11 mouse cellular contexts compared by ENCODE assay signal in the genomic region with DNA sequence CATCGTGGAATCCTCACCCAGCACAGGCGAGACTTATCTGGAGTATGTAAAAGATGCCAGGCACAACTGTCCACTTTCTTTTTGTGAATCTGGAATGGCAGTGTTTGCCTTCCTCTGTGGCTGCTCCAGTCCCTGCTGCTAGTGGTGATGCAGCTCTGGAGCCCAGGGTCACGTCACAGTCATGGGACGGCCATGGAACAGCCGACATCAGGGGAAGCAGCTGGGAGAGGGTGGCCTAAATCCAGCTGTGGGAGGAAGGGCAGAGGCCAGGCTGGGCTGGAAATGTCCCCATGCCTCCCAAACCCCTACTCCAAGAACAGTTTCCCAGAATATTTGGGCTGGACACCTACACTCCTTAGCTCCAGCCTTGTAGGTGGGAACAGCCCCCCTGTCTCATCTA. TPM values are rescaled to one million over a fixed set of nuclear protein-coding genes. Genes with fewer than 3 reads are reported as not detected.
DNase-seq lines count a peak whose midpoint lies in the region; ATAC-seq and TF ChIP-seq lines count a peak whose summit lies in the region.
"Had no signal": no experiment of that assay in that cellular context is flagged by ENCODE, and none has a peak within 500 bp of the region (broad histone marks: within the 10 kb centered on the region; RNA-seq: fewer than 3 reads in every experiment).

No protein-coding gene starts in this region.

- no peak for ATAC-seq in liver, embryonic 11.5 days (replicated peaks; ENCODE audit: low FRiP score)

- no peak overlapping the region for H3K9ac ChIP-seq in liver, embryonic 11.5 days (ENCODE audit: low read depth, low read length)
- H3K9ac ChIP-seq: liver, embryonic 13.5 days had no signal

- no peak overlapping the region for H3K4me2 ChIP-seq in liver, embryonic 11.5 days
- H3K4me2 ChIP-seq: liver, embryonic 13.5 days had no signal

- DNase-seq in gastrocnemius, adult 2 months = no peak
- DNase-seq in gastrocnemius, postnatal 25 days = no peak
- no peak for DNase-seq in lung, adult 2 months
- DNase-seq in lung, adult 18-20 months = no peak
- peak; percentile 47 to 57 for DNase-seq in heart, postnatal 10 days
- DNase-seq in liver, embryonic 11.5 days (ENCODE audit: low spot score) = no peak
- no peak for DNase-seq in cerebellum, adult 18-20 months
- DNase-seq: liver, embryonic 13.5 days; spleen, adult 18-20 months had no signal

- no peak for TF ChIP-seq CTCF in gastrocnemius, adult 2 months (IDR thresholded peaks at IDR 0.05)
- TF ChIP-seq CTCF in lung, adult 2 months (IDR thresholded peaks at IDR 0.05; ENCODE audit: insufficient read depth, low read length) = no peak
- no peak for TF ChIP-seq CTCF in small intestine, adult 2 months (IDR thresholded peaks at IDR 0.05; ENCODE audit: extremely low read depth, insufficient read length, insufficient replicate concordance, low read depth, low read length)

- H3K27ac ChIP-seq in gastrocnemius, adult 2 months = peak overlapping the region; percentile 54
- peak overlapping the region; percentile 47; the same call in 1 of the 2 replicates for H3K27ac ChIP-seq in small intestine, adult 2 months (ENCODE audit: insufficient read depth, low read depth, low read length)
- H3K27ac ChIP-seq in liver, embryonic 11.5 days (ENCODE audit: low read depth, low read length) = no peak overlapping the region
- H3K27ac ChIP-seq: liver, embryonic 13.5 days had no signal

- H3K4me1 ChIP-seq in lung, adult 2 months (ENCODE audit: control insufficient read depth, insufficient read depth, low read length) = peaks cover 15% of the 10 kb centered on the region
- H3K4me1 ChIP-seq in small intestine, adult 2 months (ENCODE audit: control insufficient read depth, insufficient read depth, insufficient read length, low read length) = peaks cover 11% of the 10 kb centered on the region; the same call in 1 of the 2 replicates
- peaks cover 21% of the 10 kb centered on the region for H3K4me1 ChIP-seq in liver, embryonic 11.5 days (replicated peaks; ENCODE audit: control insufficient read depth, insufficient read depth, low read length)

- peak; percentile 21; the same call in 1 of the 2 replicates for TF ChIP-seq POLR2A in lung, adult 2 months (IDR thresholded peaks at IDR 0.05; ENCODE audit: borderline replicate concordance, extremely low read depth, low read depth, low read length)
- TF ChIP-seq POLR2A in small intestine, adult 2 months (IDR thresholded peaks at IDR 0.05; ENCODE audit: low read depth, low read length) = no peak

- no peaks in the 10 kb centered on the region for H3K9me3 ChIP-seq in liver, embryonic 11.5 days (ENCODE audit: control insufficient read depth, low read length)
- H3K9me3 ChIP-seq: liver, embryonic 13.5 days; megakaryocyte, embryonic 14.5 days had no signal

- H3K27me3 ChIP-seq in small intestine, adult 2 months (ENCODE audit: control insufficient read depth, insufficient read depth, low read length) = no peaks in the 10 kb centered on the region
- H3K27me3 ChIP-seq in liver, embryonic 11.5 days (replicated peaks; ENCODE audit: control insufficient read depth, insufficient read depth, low read length) = no peaks in the 10 kb centered on the region
- H3K27me3 ChIP-seq: liver, embryonic 13.5 days had no signal

- 62% methylated on average over 5 of the region's 5 CpGs for WGBS in lung, adult 2 months
- 59% methylated on average over 5 of the region's 5 CpGs for WGBS in small intestine, adult 2 months
- 77% methylated on average over 5 of the region's 5 CpGs for WGBS in liver, embryonic 11.5 days

- intact Hi-C loops in gastrocnemius, adult 2 months (cut with DNase I) = no loop called here
- intact Hi-C loops in heart, postnatal 10 days (cut with DNase I) = no loop called here

- H3K4me3 ChIP-seq in gastrocnemius, adult 2 months = no peak overlapping the region
- H3K4me3 ChIP-seq in lung, adult 2 months (replicated peaks; ENCODE audit: extremely low read depth, low read depth, low read length) = no peak overlapping the region
- no peak overlapping the region for H3K4me3 ChIP-seq in small intestine, adult 2 months (ENCODE audit: low read depth, low read length)
- no peak overlapping the region for H3K4me3 ChIP-seq in liver, embryonic 11.5 days (ENCODE audit: low read depth, low read length)
- H3K4me3 ChIP-seq: liver, embryonic 13.5 days had no signal

- no peaks in the 10 kb centered on the region for H3K36me3 ChIP-seq in small intestine, adult 2 months (ENCODE audit: control insufficient read depth, insufficient read depth, low read length)
- no peaks in the 10 kb centered on the region for H3K36me3 ChIP-seq in liver, embryonic 11.5 days (ENCODE audit: control insufficient read depth, insufficient read depth, low read length)
- H3K36me3 ChIP-seq: liver, embryonic 13.5 days had no signal

RNA-seq across cellular contexts. Expression of gene Emid1, which starts 10.8 kb away (rescaled TPM):
- total RNA-seq in gastrocnemius, adult 2 months (2021) = 10 to 100 TPM in 1 of 2 experiments, 1 to 10 TPM in 1; 5.4 to 10.9 TPM
- 10 to 100 TPM in 1 of 2 experiments, 1 to 10 TPM in 1; 9.4 to 15.4 TPM for total RNA-seq in gastrocnemius, postnatal 25 days (2021)
- 31.4 and 40.2 TPM in 2 replicates for polyA plus RNA-seq in lung, adult 2 months (2012; rRNA removed)
- total RNA-seq in heart, postnatal 10 days (2021) = 1 to 10 TPM; 4.7 to 5.1 TPM
- polyA plus RNA-seq in small intestine, adult 2 months (2012; rRNA removed) = 16.9 and 34.7 TPM in 2 replicates
- polyA plus RNA-seq in liver, embryonic 11.5 days (2014; fragmentation: Nextera tagmentation; extraction: Ambion mirVana) = 14.6 and 16.5 TPM in 2 replicates

RNA-seq across cellular contexts. Expression of gene Ewsr1, which starts 42.2 kb away (rescaled TPM):
- total RNA-seq in gastrocnemius, adult 2 months (2021) = 10 to 100 TPM; 79.3 to 86.5 TPM
- 10 to 100 TPM; 69.3 to 82.6 TPM for total RNA-seq in gastrocnemius, postnatal 25 days (2021)
- 255 and 420 TPM in 2 replicates for polyA plus RNA-seq in lung, adult 2 months (2012; rRNA removed)
- total RNA-seq in heart, postnatal 10 days (2021) = 100 to 1,000 TPM; 167 to 175 TPM
- 305 and 396 TPM in 2 replicates for polyA plus RNA-seq in small intestine, adult 2 months (2012; rRNA removed)
- polyA plus RNA-seq in liver, embryonic 11.5 days (2014; fragmentation: Nextera tagmentation; extraction: Ambion mirVana) = 363 and 367 TPM in 2 replicates

RNA-seq across cellular contexts. Expression of gene Rhbdd3, which starts 42.5 kb away (rescaled TPM):
- 10 to 100 TPM; 24.1 to 32.1 TPM for total RNA-seq in gastrocnemius, adult 2 months (2021)
- total RNA-seq in gastrocnemius, postnatal 25 days (2021) = 10 to 100 TPM; 19.3 to 24.1 TPM
- 16.3 and 18.8 TPM in 2 replicates for polyA plus RNA-seq in lung, adult 2 months (2012; rRNA removed)
- total RNA-seq in heart, postnatal 10 days (2021) = 10 to 100 TPM; 19.7 to 19.9 TPM
- 16.2 and 22.1 TPM in 2 replicates for polyA plus RNA-seq in small intestine, adult 2 months (2012; rRNA removed)
- polyA plus RNA-seq in liver, embryonic 11.5 days (2014; fragmentation: Nextera tagmentation; extraction: Ambion mirVana) = 27.0 and 29.1 TPM in 2 replicates

Comparison
In these comparisons a context has a peak if more than half of its experiments do, and no peak if none do; other contexts are left out.
1. DNase-seq: peak in heart, postnatal 10 days (2 of 2); none in gastrocnemius, adult 2 months (single experiment), gastrocnemius, postnatal 25 days (single experiment), lung, adult 2 months (single experiment), lung, adult 18-20 months (0 of 2), liver, embryonic 11.5 days (single experiment) and cerebellum, adult 18-20 months (0 of 2).